Mouse (Mus musculus): ENCODE results near the gene Metap2. TPM values are rescaled to one million over a fixed set of nuclear protein-coding genes. Genes with fewer than 3 reads are reported as not detected.
A peak's percentile ranks its signal among the peaks of the same experiment; 100 is the strongest.

Metap2 gene
- polyA plus RNA-seq, 1 experiment from 2014 or later, result 171 TPM

- H3K36me3 ChIP-seq (ENCODE audit: insufficient read depth, low read length), result no peaks in the 10 kb centered on the region
- H3K9me3 ChIP-seq (ENCODE audit: low read length), result no peaks in the 10 kb centered on the region
- H3K9ac ChIP-seq (replicated peaks; ENCODE audit: low read length), result no peak overlapping the region
- ATAC-seq (ENCODE audit: low FRiP score, low TSS enrichment), result no peak
- WGBS, result 33% methylated on average over 9 of the region's 9 CpGs
- H3K4me2 ChIP-seq (replicated peaks; ENCODE audit: low read depth, low read length), result 0 out of 2 replicates have a peak overlapping the region, but pooled peaks have one; percentile 94
- H3K4me3 ChIP-seq (ENCODE audit: low read length), result no peak overlapping the region
- H3K4me1 ChIP-seq (ENCODE audit: insufficient read depth, low read length), result 0 out of 2 replicates have a peak, but pooled peaks cover 23% of the 10 kb centered on the region
- no peak overlapping the region for H3K27ac ChIP-seq (ENCODE audit: low read length)
- H3K27me3 ChIP-seq (ENCODE audit: insufficient read depth, low read length), result peaks cover 71% of the 10 kb centered on the region
Measured at GRCm38 (mm10) chr10:93832811-93833210, 64.1 kb downstream of the Metap2 start.

- Histone ChIP-seq H3K36me3 (ENCODE audit: insufficient read depth, low read length) (no peaks in the 10 kb centered on the region), H3K9me3 (ENCODE audit: low read length) (no peaks in the 10 kb centered on the region), H3K4me2 (replicated peaks; ENCODE audit: low read depth, low read length) (peak overlapping the region; percentile 24; the same call in 1 of the 2 replicates), H3K9ac (replicated peaks; ENCODE audit: low read length) (no peak overlapping the region), H3K27ac (ENCODE audit: low read length) (no peak overlapping the region), H3K4me1 (ENCODE audit: insufficient read depth, low read length) (0 out of 2 replicates have a peak, but pooled peaks cover 23% of the 10 kb centered on the region), H3K4me3 (ENCODE audit: low read length) (peak overlapping the region; percentile 12), H3K27me3 (ENCODE audit: insufficient read depth, low read length) (peaks cover 70% of the 10 kb centered on the region)
- no peak for ATAC-seq (ENCODE audit: low FRiP score, low TSS enrichment)
- WGBS, result 5% methylated on average over 18 of the region's 18 CpGs
Measured at GRCm38 (mm10) chr10:93831730-93832574, 64.9 kb downstream of the Metap2 start.

GRCm38 (mm10) chr10:93830931-93831729 is 65.8 kb downstream of the Metap2 start, which contains the start of gene Usp44:
Usp44 (plus strand) TSS chr10:93831555.
- 9% methylated on average over 22 of the region's 22 CpGs for WGBS
- Histone ChIP-seq H3K9ac (replicated peaks; ENCODE audit: low read length) (no peak within 1 kb of the TSS), H3K4me3 (ENCODE audit: low read length) (peak within 1 kb of the TSS; percentile 12), H3K4me1 (ENCODE audit: insufficient read depth, low read length) (0 out of 2 replicates have a peak, but pooled peaks cover 23% of the 10 kb centered on the region), H3K36me3 (ENCODE audit: insufficient read depth, low read length) (no peaks in the 10 kb centered on the region), H3K27ac (ENCODE audit: low read length) (no peak within 1 kb of the TSS), H3K4me2 (replicated peaks; ENCODE audit: low read depth, low read length) (peak within 1 kb of the TSS; percentile 24; the same call in 1 of the 2 replicates), H3K9me3 (ENCODE audit: low read length) (no peaks in the 10 kb centered on the region), H3K27me3 (ENCODE audit: insufficient read depth, low read length) (peaks cover 64% of the 10 kb centered on the region)
- no peak for ATAC-seq (ENCODE audit: low FRiP score, low TSS enrichment)

GRCm38 (mm10) chr10:93829898-93830831 is 66.7 kb downstream of the Metap2 start:
- ATAC-seq (ENCODE audit: low FRiP score, low TSS enrichment), result no peak
- no peak overlapping the region for H3K9ac ChIP-seq (replicated peaks; ENCODE audit: low read length)
- no peak overlapping the region for H3K4me2 ChIP-seq (replicated peaks; ENCODE audit: low read depth, low read length)
- no peaks in the 10 kb centered on the region for H3K36me3 ChIP-seq (ENCODE audit: insufficient read depth, low read length)
- peaks cover 54% of the 10 kb centered on the region for H3K27me3 ChIP-seq (ENCODE audit: insufficient read depth, low read length)
- 47% methylated on average over 9 of the region's 9 CpGs for WGBS
- no peak overlapping the region for H3K4me3 ChIP-seq (ENCODE audit: low read length)
- H3K4me1 ChIP-seq (ENCODE audit: insufficient read depth, low read length), result 0 out of 2 replicates have a peak, but pooled peaks cover 23% of the 10 kb centered on the region
- H3K27ac ChIP-seq (ENCODE audit: low read length), result no peak overlapping the region
- no peaks in the 10 kb centered on the region for H3K9me3 ChIP-seq (ENCODE audit: low read length)

GRCm38 (mm10) chr10:93818661-93819060 is 78.2 kb downstream of the Metap2 start:
- Histone ChIP-seq H3K9me3 (ENCODE audit: low read length) (no peaks in the 10 kb centered on the region), H3K27me3 (ENCODE audit: insufficient read depth, low read length) (no peaks in the 10 kb centered on the region; the same call in 1 of the 2 replicates), H3K36me3 (ENCODE audit: insufficient read depth, low read length) (no peaks in the 10 kb centered on the region), H3K4me2 (replicated peaks; ENCODE audit: low read depth, low read length) (no peak overlapping the region), H3K27ac (ENCODE audit: low read length) (no peak overlapping the region), H3K4me1 (ENCODE audit: insufficient read depth, low read length) (no peaks in the 10 kb centered on the region), H3K9ac (replicated peaks; ENCODE audit: low read length) (no peak overlapping the region), H3K4me3 (ENCODE audit: low read length) (no peak overlapping the region)
- WGBS, result 32% methylated on average over 7 of the region's 7 CpGs
- ATAC-seq (ENCODE audit: low FRiP score, low TSS enrichment), result no peak

GRCm38 (mm10) chr10:93813755-93814154 is 83.1 kb downstream of the Metap2 start:
- Histone ChIP-seq H3K9ac (replicated peaks; ENCODE audit: low read length) (no peak overlapping the region), H3K4me1 (ENCODE audit: insufficient read depth, low read length) (no peaks in the 10 kb centered on the region), H3K27ac (ENCODE audit: low read length) (no peak overlapping the region), H3K27me3 (ENCODE audit: insufficient read depth, low read length) (no peaks in the 10 kb centered on the region; the same call in 1 of the 2 replicates), H3K4me3 (ENCODE audit: low read length) (no peak overlapping the region), H3K36me3 (ENCODE audit: insufficient read depth, low read length) (no peaks in the 10 kb centered on the region), H3K9me3 (ENCODE audit: low read length) (no peaks in the 10 kb centered on the region), H3K4me2 (replicated peaks; ENCODE audit: low read depth, low read length) (no peak overlapping the region)
- no peak for ATAC-seq (ENCODE audit: low FRiP score, low TSS enrichment)
- WGBS, result 81% methylated on average over 10 of the region's 10 CpGs

GRCm38 (mm10) chr10:93812774-93813415 is 84.0 kb downstream of the Metap2 start:
- Histone ChIP-seq H3K9ac (replicated peaks; ENCODE audit: low read length) (no peak overlapping the region), H3K27me3 (ENCODE audit: insufficient read depth, low read length) (no peaks in the 10 kb centered on the region; the same call in 1 of the 2 replicates), H3K4me2 (replicated peaks; ENCODE audit: low read depth, low read length) (peak overlapping the region; percentile 43), H3K27ac (ENCODE audit: low read length) (no peak overlapping the region), H3K4me1 (ENCODE audit: insufficient read depth, low read length) (no peaks in the 10 kb centered on the region), H3K36me3 (ENCODE audit: insufficient read depth, low read length) (no peaks in the 10 kb centered on the region), H3K4me3 (ENCODE audit: low read length) (no peak overlapping the region), H3K9me3 (ENCODE audit: low read length) (no peaks in the 10 kb centered on the region)
- WGBS, result 17% methylated on average over 10 of the region's 10 CpGs
- no peak for ATAC-seq (ENCODE audit: low FRiP score, low TSS enrichment)

GRCm38 (mm10) chr10:93812098-93812497 is 84.8 kb downstream of the Metap2 start:
- 86% methylated on average over 7 of the region's 7 CpGs for WGBS
- no peak overlapping the region for H3K27ac ChIP-seq (ENCODE audit: low read length)

More at GRCm38 (mm10) chr10:93812098-93812497, 84.8 kb downstream of the Metap2 start:
- no peak overlapping the region for H3K4me2 ChIP-seq (replicated peaks; ENCODE audit: low read depth, low read length)
- H3K4me1 ChIP-seq (ENCODE audit: insufficient read depth, low read length), result no peaks in the 10 kb centered on the region
- H3K27me3 ChIP-seq (ENCODE audit: insufficient read depth, low read length), result no peaks in the 10 kb centered on the region
- no peak overlapping the region for H3K9ac ChIP-seq (replicated peaks; ENCODE audit: low read length)
- no peaks in the 10 kb centered on the region for H3K36me3 ChIP-seq (ENCODE audit: insufficient read depth, low read length)
- no peak overlapping the region for H3K4me3 ChIP-seq (ENCODE audit: low read length)
- no peaks in the 10 kb centered on the region for H3K9me3 ChIP-seq (ENCODE audit: low read length)
- no peak for ATAC-seq (ENCODE audit: low FRiP score, low TSS enrichment)

Data from kidney, embryonic 16.5 days (tissue).